Mouse (Mus musculus) bone marrow macrophage, adult 2 months (primary cell): ENCODE data around the gene Eif4a3. TPM values are rescaled to one million over a fixed set of nuclear protein-coding genes. Genes with fewer than 3 reads are reported as not detected.
A peak's percentile ranks its signal among the peaks of the same experiment; 100 is the strongest.
"Not testable (repeated sequence)": the region's sequence is repeated elsewhere in the genome, so short reads cannot be mapped to it uniquely, and the experiment has no call there.

ENCODE experiments used
- H3K27ac ChIP-seq: 2 replicates; pipeline ENCODE4 v1.5.1; 2012; ENCODE audit warnings: low read depth, low read length; ENCODE audit not compliant: insufficient read depth
- H3K4me1 ChIP-seq: 2 replicates; pipeline ENCODE4 v1.6.1; 2012; ENCODE audit warnings: low read length; ENCODE audit not compliant: control insufficient read depth, insufficient read depth
- H3K4me3 ChIP-seq: 2 replicates; pipeline ENCODE4 v1.5.1; 2012; ENCODE audit warnings: mild to moderate bottlenecking, low read length, moderate library complexity; ENCODE audit not compliant: insufficient read depth
- CTCF ChIP-seq: IDR thresholded peaks from 2 replicates; pipeline ENCODE4 v1.5.1; 2012; ENCODE audit warnings: low read depth, mild to moderate bottlenecking, low read length, moderate library complexity
- POLR2A ChIP-seq: IDR thresholded peaks from 2 replicates; pipeline ENCODE4 v1.6.1; 2012; ENCODE audit warnings: mild to moderate bottlenecking, low read depth, low read length, borderline replicate concordance
- polyA plus RNA-seq: library from polyadenylated mRNA; stranded (reverse); fragments of >200 nt; gene quantifications from 2 replicates; pipeline ENCODE4 v1.2.4, GENCODE M21; 2012; ENCODE audit not compliant: missing spikeins, insufficient read depth, insufficient read length

Gene Eif4a3
- polyA plus RNA-seq, 1 experiment: 120 TPM

DNA sequence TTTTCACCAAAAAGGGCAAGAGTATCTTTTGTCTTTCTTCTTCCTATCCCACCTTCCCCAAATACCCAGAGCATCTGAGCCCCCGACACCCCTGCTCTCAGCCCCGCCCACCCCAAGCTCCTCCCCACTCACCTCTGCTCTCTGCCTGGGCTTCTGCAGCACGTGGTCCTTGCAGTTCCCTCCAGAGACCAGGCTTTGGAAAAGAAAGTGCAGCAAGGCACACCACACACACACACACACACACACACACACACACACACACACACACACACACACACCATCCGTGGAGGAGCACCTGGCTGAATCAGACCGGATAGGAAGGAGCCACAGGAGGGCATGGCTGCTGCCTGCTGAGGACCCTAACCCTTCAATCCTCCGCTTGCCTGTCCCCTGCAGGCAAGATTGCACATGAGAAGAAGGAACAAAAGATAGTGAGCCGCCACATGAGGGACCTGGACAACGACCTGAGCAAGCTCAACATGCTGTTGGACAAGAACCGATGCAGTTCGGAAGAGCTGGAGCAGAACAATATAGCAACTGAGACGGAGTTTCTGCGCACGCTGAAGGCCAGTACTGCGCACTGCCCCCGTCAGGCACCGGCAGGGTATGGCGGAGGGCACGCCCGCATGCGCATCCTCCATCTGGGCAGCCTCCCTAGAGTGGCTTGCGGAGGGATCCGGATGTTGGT, 46.9 kb downstream of the Eif4a3 start:
- Histone ChIP-seq H3K4me1 (no peaks in the 10 kb centered on the region), H3K4me3 (peak overlapping the region; percentile 42), H3K27ac (no peak overlapping the region)
- no peak for TF ChIP-seq POLR2A
- 0 out of 2 replicates have a peak, but pooled peaks have one; percentile 18 for TF ChIP-seq CTCF

- TF ChIP-seq CTCF (no peak), POLR2A (no peak)
- Histone ChIP-seq H3K4me3 (no peak overlapping the region), H3K4me1 (no peaks in the 10 kb centered on the region)
These were observed 48.9 kb downstream of the Eif4a3 start for GRCm38 (mm10) chr11:119250998-119251397.

DNA sequence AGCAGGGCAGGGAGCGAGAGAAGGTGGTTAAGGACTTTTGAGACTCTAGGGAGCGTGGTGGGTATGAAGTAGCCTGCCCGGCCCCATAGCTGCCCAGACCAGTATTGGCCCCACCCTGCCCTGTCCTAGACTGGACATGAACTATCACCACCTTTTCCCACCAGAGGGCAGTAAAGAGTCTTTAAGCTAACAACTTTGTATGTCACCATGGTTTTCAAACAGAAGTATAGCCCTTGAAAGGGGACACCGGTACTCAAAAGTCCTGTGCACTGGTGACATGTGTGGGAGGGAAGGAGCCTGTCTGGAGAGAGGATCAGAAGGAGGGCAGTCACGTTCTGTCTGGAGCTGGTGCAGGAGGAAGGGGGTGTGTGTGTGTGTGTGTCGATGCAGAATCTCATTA, 50.9 kb downstream of the Eif4a3 start:
- no peak overlapping the region for H3K27ac ChIP-seq
- no peaks in the 10 kb centered on the region for H3K4me1 ChIP-seq
- no peak for TF ChIP-seq POLR2A
- TF ChIP-seq CTCF: peak; percentile 29; the same call in 1 of the 2 replicates
- no peak overlapping the region for H3K4me3 ChIP-seq

More at GRCm38 (mm10) chr11:119250998-119251397, 48.9 kb downstream of the Eif4a3 start:
- H3K27ac ChIP-seq: no peak overlapping the region

- not testable (repeated sequence) for H3K27ac ChIP-seq, H3K4me1 ChIP-seq, H3K4me3 ChIP-seq
These were observed 54.3 kb downstream of the Eif4a3 start for GRCm38 (mm10) chr11:119245543-119245942.

DNA sequence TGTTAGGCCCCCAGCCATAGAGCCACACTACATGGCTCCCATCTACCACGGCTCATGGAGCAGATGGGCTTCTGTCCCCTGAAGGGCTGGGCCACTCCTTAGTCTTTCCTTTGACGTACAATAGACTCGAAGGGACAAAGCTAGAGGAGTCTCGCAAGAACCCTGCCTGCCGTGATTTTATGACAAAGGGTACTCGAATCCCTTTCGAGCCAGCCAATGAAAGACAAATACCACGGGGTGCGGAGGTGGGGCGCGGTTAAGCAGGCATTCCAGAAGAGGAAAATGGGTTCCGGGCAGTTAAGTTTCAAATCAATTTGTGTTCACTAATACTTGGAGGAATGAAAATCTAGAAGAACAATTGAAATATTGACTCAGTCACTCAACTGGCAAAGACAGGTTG, 60.4 kb downstream of the Eif4a3 start:
- Histone ChIP-seq H3K27ac (no peak overlapping the region), H3K4me3 (no peak overlapping the region), H3K4me1 (peaks cover 5% of the 10 kb centered on the region)
- no peak for TF ChIP-seq CTCF
- TF ChIP-seq POLR2A: no peak

Other genes with a start within 250 kb of the Eif4a3 start
- gene Cbx4, start 213.9 kb downstream of the Eif4a3 start, polyA plus RNA-seq: 15.8 and 17.2 TPM in 2 replicates
- gene Tbc1d16, start 71.6 kb downstream of the Eif4a3 start, polyA plus RNA-seq: 5.2 and 5.8 TPM in 2 replicates
- gene Ccdc40, start 71.5 kb downstream of the Eif4a3 start, polyA plus RNA-seq: 0.68 and 0.72 TPM in 2 replicates
- 58.3 and 65.2 TPM in 2 replicates for gene Gaa, start 32.2 kb downstream of the Eif4a3 start, polyA plus RNA-seq
- gene Card14, start 7.7 kb upstream of the Eif4a3 start, polyA plus RNA-seq: not detected in 2 replicates
- 39.6 and 41.9 TPM in 2 replicates for gene Sgsh, start 55.4 kb upstream of the Eif4a3 start, polyA plus RNA-seq
- 50.6 and 63.4 TPM in 2 replicates for gene Slc26a11, start 55.5 kb upstream of the Eif4a3 start, polyA plus RNA-seq
- 181 and 187 TPM in 2 replicates for gene Rnf213, start 93.0 kb upstream of the Eif4a3 start, polyA plus RNA-seq
- gene Endov, start 191.3 kb upstream of the Eif4a3 start, polyA plus RNA-seq: 7.0 and 7.7 TPM in 2 replicates
- 0.21 and 0.40 TPM in 2 replicates for gene Nptx1, start 247.7 kb upstream of the Eif4a3 start, polyA plus RNA-seq